Mouse (Mus musculus) kidney, adult 2 months (tissue): Measurements from ENCODE around the gene Rassf7. TPM values are rescaled to one million over a fixed set of nuclear protein-coding genes. Genes with fewer than 3 reads are reported as not detected.
A peak's percentile ranks its signal among the peaks of the same experiment; 100 is the strongest.

Experiments
- DNase-seq: peaks from one replicate; pipeline ENCODE4 v3.0.0; 2021
- H3K27ac ChIP-seq: fragments of 200-500 bp; 2 replicates; pipeline ENCODE4 v1.5.1; 2012; ENCODE audit warnings: low read depth, low read length, control low read depth, inconsistent platforms; ENCODE audit not compliant: insufficient read depth
- H3K27me3 ChIP-seq: fragments of 200-500 bp; replicated peaks from 2 replicates; pipeline ENCODE4 v1.6.1; 2012; ENCODE audit warnings: mild to moderate bottlenecking, moderate library complexity, low read length, inconsistent platforms; ENCODE audit not compliant: control insufficient read depth, insufficient read depth
- H3K36me3 ChIP-seq: fragments of 200-500 bp; 2 replicates; pipeline ENCODE4 v1.6.1; 2012; ENCODE audit warnings: mild to moderate bottlenecking, moderate library complexity, low read length, inconsistent platforms; ENCODE audit not compliant: control insufficient read depth, insufficient read depth
- H3K4me1 ChIP-seq: fragments of 200-500 bp; 2 replicates; pipeline ENCODE4 v1.6.1; 2011; ENCODE audit warnings: low read length; ENCODE audit not compliant: control insufficient read depth, insufficient read depth
- H3K4me3 ChIP-seq: fragments of 200-500 bp; 2 replicates; pipeline ENCODE4 v1.5.1; 2011; ENCODE audit warnings: mild to moderate bottlenecking, low read depth, low read length, control low read depth; ENCODE audit not compliant: insufficient read depth
- CTCF ChIP-seq: fragments of 200-500 bp; conservative IDR thresholded peaks from 2 replicates; pipeline ENCODE4 v1.5.1; 2011; ENCODE audit warnings: low read depth, mild to moderate bottlenecking, control low read depth, low read length, moderate library complexity, mixed read lengths; ENCODE audit not compliant: insufficient read depth, insufficient read length
- POLR2A ChIP-seq: fragments of 200-500 bp; IDR thresholded peaks from one replicate; pipeline ENCODE4 v1.6.1; 2011; ENCODE audit warnings: low read depth, low read length, control low read depth
- WGBS: fragments of 180-500 bp; shearing (Covaris S2); methylation state at CpG from one replicate; pipeline ENCODE4 v1.1.7; 2018; 5-methylcytosine and 5-hydroxymethylcytosine counted together
- polyA plus RNA-seq: library from polyadenylated mRNA; depleted of rRNA; stranded (reverse); fragments of >200 nt; gene quantifications from 2 replicates; pipeline ENCODE4 v1.2.3, GENCODE M21; 2012

Gene Rassf7
- polyA plus RNA-seq, 1 experiment = 59.1 TPM

- WGBS = 83% methylated on average over 24 of the region's 24 CpGs
- Histone ChIP-seq H3K4me1 (peaks cover 8% of the 10 kb centered on the region; the same call in 1 of the 2 replicates), H3K4me3 (no peak overlapping the region), H3K27me3 (no peaks in the 10 kb centered on the region), H3K27ac (no peak overlapping the region), H3K36me3 (peaks cover 2% of the 10 kb centered on the region; the same call in 1 of the 2 replicates)
- no peak for DNase-seq
- no peak for TF ChIP-seq CTCF
- TF ChIP-seq POLR2A = no peak
Measured at GRCm38 (mm10) chr7:141191796-141192685, 23.6 kb upstream of the Rassf7 start.

GRCm38 (mm10) chr7:141192776-141193347 lies 22.8 kb upstream of the Rassf7 start:
- Histone ChIP-seq H3K27me3 (no peaks in the 10 kb centered on the region), H3K4me1 (peaks cover 8% of the 10 kb centered on the region; the same call in 1 of the 2 replicates), H3K27ac (peak overlapping the region; percentile 33; the same call in 1 of the 2 replicates), H3K4me3 (peak overlapping the region; percentile 77), H3K36me3 (peaks cover 2% of the 10 kb centered on the region; the same call in 1 of the 2 replicates)
- 28% methylated on average over 12 of the region's 12 CpGs for WGBS
- no peak for DNase-seq
- no peak for TF ChIP-seq CTCF
- no peak for TF ChIP-seq POLR2A

GRCm38 (mm10) chr7:141193348-141193856 lies 22.3 kb upstream of the Rassf7 start:
- Histone ChIP-seq H3K4me3 (peak overlapping the region; percentile 77), H3K27me3 (no peaks in the 10 kb centered on the region), H3K27ac (peak overlapping the region; percentile 33), H3K36me3 (peaks cover 2% of the 10 kb centered on the region; the same call in 1 of the 2 replicates), H3K4me1 (peaks cover 8% of the 10 kb centered on the region; the same call in 1 of the 2 replicates)
- TF ChIP-seq POLR2A (no peak), CTCF (no peak)
- peak; percentile 56 for DNase-seq
- WGBS = under 1% methylated on average over 43 of the region's 43 CpGs

GRCm38 (mm10) chr7:141193948-141194347 lies 21.7 kb upstream of the Rassf7 start, which contains the start of the genes Hras and Lrrc56:
Gene Hras (minus strand): TSS chr7:141194005.
Gene Lrrc56 (plus strand): TSS chr7:141194157.
- Histone ChIP-seq H3K36me3 (peaks cover 2% of the 10 kb centered on the region; the same call in 1 of the 2 replicates), H3K4me1 (peaks cover 8% of the 10 kb centered on the region; the same call in 1 of the 2 replicates), H3K4me3 (peak within 1 kb of the TSS; percentile 93), H3K27ac (peak within 1 kb of the TSS; percentile 88), H3K27me3 (no peaks in the 10 kb centered on the region)
- TF ChIP-seq CTCF = no peak
- peak; percentile 95 for TF ChIP-seq POLR2A
- DNase-seq = peak; percentile 99
- under 1% methylated on average over 38 of the region's 39 CpGs for WGBS

- peak overlapping the region; percentile 88 for H3K27ac ChIP-seq
- TF ChIP-seq CTCF = no peak
- no peak for TF ChIP-seq POLR2A
- peaks cover 2% of the 10 kb centered on the region; the same call in 1 of the 2 replicates for H3K36me3 ChIP-seq
- WGBS = under 1% methylated on average over 23 of the region's 23 CpGs
- no peaks in the 10 kb centered on the region for H3K27me3 ChIP-seq
- peak overlapping the region; percentile 93 for H3K4me3 ChIP-seq
- H3K4me1 ChIP-seq = peaks cover 8% of the 10 kb centered on the region; the same call in 1 of the 2 replicates
- no peak for DNase-seq
Measured at GRCm38 (mm10) chr7:141194409-141194808, 21.3 kb upstream of the Rassf7 start.

GRCm38 (mm10) chr7:141194830-141195229 lies 20.8 kb upstream of the Rassf7 start:
- peak; percentile 95 for DNase-seq
- H3K27ac ChIP-seq = peak overlapping the region; percentile 88

GRCm38 (mm10) chr7:141195754-141196153 lies 19.9 kb upstream of the Rassf7 start:
- WGBS = 93% methylated on average over 2 of the region's 2 CpGs
- peaks cover 2% of the 10 kb centered on the region; the same call in 1 of the 2 replicates for H3K36me3 ChIP-seq
- no peak overlapping the region for H3K4me3 ChIP-seq
- no peak for DNase-seq
- TF ChIP-seq POLR2A = no peak
- no peak for TF ChIP-seq CTCF
- peaks cover 8% of the 10 kb centered on the region; the same call in 1 of the 2 replicates for H3K4me1 ChIP-seq
- no peak overlapping the region for H3K27ac ChIP-seq
- no peaks in the 10 kb centered on the region for H3K27me3 ChIP-seq

More at GRCm38 (mm10) chr7:141194830-141195229, 20.8 kb upstream of the Rassf7 start:
- peak overlapping the region; percentile 93 for H3K4me3 ChIP-seq
- no peaks in the 10 kb centered on the region for H3K27me3 ChIP-seq
- H3K36me3 ChIP-seq = peaks cover 2% of the 10 kb centered on the region; the same call in 1 of the 2 replicates
- peaks cover 8% of the 10 kb centered on the region; the same call in 1 of the 2 replicates for H3K4me1 ChIP-seq
- TF ChIP-seq POLR2A = no peak
- TF ChIP-seq CTCF = no peak
- 1% methylated on average over 28 of the region's 28 CpGs for WGBS
